In genomic region chr6:99521641-99522358, GRCm38 (mm10) we compare ENCODE assay signal across 8 mouse cellular contexts. TPM values are rescaled to one million over a fixed set of nuclear protein-coding genes. Genes with fewer than 3 reads are reported as not detected.
DNase-seq lines count a peak whose midpoint lies in the region; ATAC-seq lines count a peak whose summit lies in the region.

No protein-coding gene starts in this region.

- H3K4me2 ChIP-seq in hindbrain, embryonic 11.5 days (replicated peaks; ENCODE audit: low read depth, low read length), result peak overlapping the region; percentile 97

- peak overlapping the region; percentile 96 for H3K27ac ChIP-seq in hindbrain, embryonic 11.5 days (ENCODE audit: low read depth, low read length)

- no peaks in the 10 kb centered on the region for H3K36me3 ChIP-seq in hindbrain, embryonic 11.5 days (ENCODE audit: control insufficient read depth, insufficient read depth, low read length)

- peak overlapping the region; percentile 93 for H3K9ac ChIP-seq in hindbrain, embryonic 11.5 days (ENCODE audit: low read depth, low read length)

- H3K27me3 ChIP-seq in hindbrain, embryonic 11.5 days (ENCODE audit: control insufficient read depth, insufficient read depth, low read length), result no peaks in the 10 kb centered on the region

- ATAC-seq in frontal cortex, adult (ENCODE audit: low TSS enrichment), result 0 out of 2 replicates have a peak, but pooled peaks have one; percentile 7
- peak; percentile 43 for ATAC-seq in hindbrain, embryonic 11.5 days (ENCODE audit: low FRiP score)

- H3K4me3 ChIP-seq in hindbrain, embryonic 11.5 days (ENCODE audit: low read depth, low read length), result peak overlapping the region; percentile 82

- 0 out of 2 replicates have a peak, but pooled peaks cover 3% of the 10 kb centered on the region for H3K4me1 ChIP-seq in hindbrain, embryonic 11.5 days (replicated peaks; ENCODE audit: control insufficient read depth, insufficient read depth, low read length)

- no peaks in the 10 kb centered on the region for H3K9me3 ChIP-seq in hindbrain, embryonic 11.5 days (ENCODE audit: control insufficient read depth, low read length)

- WGBS in hindbrain, embryonic 11.5 days, result 0% methylated on average over 63 of the region's 64 CpGs

- peak; percentile 54 for DNase-seq in NIH3T3 (ENCODE audit: low read depth)
- DNase-seq in cerebellum, adult 9-10 months, result peak; percentile 43
- DNase-seq in hindbrain, embryonic 11.5 days (ENCODE audit: low spot score), result peak; percentile 71
- peak; percentile 35 to 52 for DNase-seq in layer of hippocampus, postnatal 25 days (ENCODE audit: extremely low spot score in 1 of 2, low spot score in 1 of 2)
- DNase-seq in lung, postnatal 36 days, result peak; percentile 49
- peak; percentile 59 for DNase-seq in ovary, postnatal 36 days (ENCODE audit: low spot score)
- DNase-seq in thymus, postnatal 25 days, result peak; percentile 63

RNA-seq across cellular contexts. Expression of gene Foxp1, which starts 0.7 kb away (rescaled TPM):
- polyA plus RNA-seq in hindbrain, embryonic 11.5 days (2014; fragmentation: Nextera tagmentation; extraction: Ambion mirVana), result 81.5 and 91.9 TPM in 2 replicates
- 10 to 100 TPM; 85.7 to 92.0 TPM for total RNA-seq in layer of hippocampus, postnatal 25 days (2021)

Comparison
In these comparisons a context has a peak if more than half of its experiments do, and no peak if none do; other contexts are left out.
1. Peak in every context shown above with its lines: DNase-seq, ATAC-seq, H3K4me3 ChIP-seq and H3K27ac ChIP-seq.